Mouse (Mus musculus) layer of hippocampus, adult 9-11 months (tissue): ENCODE measurements at regions not wholly inside any gene's neighbourhood (a gene's known extent, or its start where the extent isn't known, plus 50 kb on each side); places are given as distances from the start of the nearest gene placed in this dataset.

Source experiments
- DNase-seq: peaks from one replicate; pipeline ENCODE4 v3.0.0; 2022

DNA sequence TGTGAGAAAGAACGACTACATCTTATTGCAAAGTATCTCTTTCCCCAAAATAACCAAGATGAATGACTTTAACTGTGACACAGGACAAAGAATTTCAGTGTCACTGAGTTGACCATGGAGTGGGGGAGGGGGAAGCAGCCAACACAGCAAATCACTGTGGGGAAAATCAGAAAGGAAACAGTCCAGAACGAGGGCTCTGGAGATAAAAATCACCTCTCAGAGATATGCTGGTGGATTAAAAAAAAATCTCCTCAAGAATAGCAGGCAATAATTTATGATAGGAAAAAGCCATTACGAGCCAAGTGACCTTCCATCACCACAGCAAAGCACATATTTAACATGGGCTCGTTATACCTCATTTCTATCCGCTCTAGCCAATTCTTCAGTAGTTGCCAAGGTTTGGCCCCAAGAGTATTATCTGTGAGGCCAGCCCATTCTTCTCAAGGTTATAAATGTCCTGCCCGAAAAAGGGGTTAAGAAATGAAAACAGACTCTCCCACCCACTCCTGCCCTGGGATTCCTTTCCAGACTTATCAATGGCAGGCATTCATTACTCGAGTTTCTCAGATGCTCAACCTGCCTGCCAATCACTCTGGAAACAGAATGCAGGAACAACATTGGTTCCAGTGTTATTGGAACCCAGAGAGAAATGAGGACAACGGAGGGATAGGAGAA is 181.6 kb upstream of the Clint1 start:
- DNase-seq = no peak

DNA sequence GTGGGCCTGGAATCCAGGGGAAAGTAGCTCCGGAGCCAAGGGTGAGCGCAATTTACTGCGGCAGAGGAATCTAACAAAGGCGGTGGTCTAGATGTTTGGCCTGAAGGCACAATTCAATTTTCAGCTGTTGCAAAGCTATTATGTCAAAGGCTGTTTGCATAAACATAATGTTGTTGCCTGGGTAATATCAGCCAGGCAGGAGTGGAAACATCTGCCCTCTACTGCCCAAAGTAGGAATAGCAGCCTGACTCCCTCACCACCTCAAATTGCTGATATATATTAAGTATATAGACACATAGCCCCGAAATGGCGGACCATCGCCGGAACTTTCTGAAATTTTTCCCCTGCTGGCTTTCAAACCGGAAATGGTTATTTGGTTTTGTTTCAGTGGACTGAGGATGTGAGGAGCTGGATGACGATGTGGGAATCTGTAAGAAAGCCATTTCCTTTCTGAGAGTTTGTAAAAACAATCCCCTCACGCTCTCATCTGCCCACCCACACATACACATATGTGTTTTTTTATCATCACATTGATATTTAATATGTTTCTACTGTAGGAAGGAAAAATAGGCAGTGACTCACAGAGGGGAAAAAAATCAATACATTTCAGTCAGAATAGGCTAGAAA is 173.1 kb upstream of the Clint1 start:
- DNase-seq = peak; percentile 31

DNA sequence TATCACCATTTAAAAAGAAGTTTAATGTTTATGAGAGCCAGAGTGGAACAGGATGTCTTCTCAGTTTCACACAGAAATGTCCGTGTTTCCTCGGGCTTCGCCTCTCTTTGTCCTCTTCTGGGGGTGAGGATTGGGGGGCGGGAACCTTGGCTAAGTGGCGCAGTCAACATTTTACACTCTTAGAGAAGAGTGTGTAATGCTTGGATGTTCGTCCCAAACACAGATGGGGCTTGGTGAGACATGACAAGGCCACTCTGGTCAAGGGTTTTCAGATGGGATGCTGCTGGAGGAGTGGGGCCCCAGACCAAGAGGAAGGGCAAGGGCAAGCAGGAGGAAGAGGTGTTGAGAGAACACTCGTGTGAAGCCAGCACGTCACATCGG is 172.6 kb upstream of the Clint1 start:
- no peak for DNase-seq

DNA sequence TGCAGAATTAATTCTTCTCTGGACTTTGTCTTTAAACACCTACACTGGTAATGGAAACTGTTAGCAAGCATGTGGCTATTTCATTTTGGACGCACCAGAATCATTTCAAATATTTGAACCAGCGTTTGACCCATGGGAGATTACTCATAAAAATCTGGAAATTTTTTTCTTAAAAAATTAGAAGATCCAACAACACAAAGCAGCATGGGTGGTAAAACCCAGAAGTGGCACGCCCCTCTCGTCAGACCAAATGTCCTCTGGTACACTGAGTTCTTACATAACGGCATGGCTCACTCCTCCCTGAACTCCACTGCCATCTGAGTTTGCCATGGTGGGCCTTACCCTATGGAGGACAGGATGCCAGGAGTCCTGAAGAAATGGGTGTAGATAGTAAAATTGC is 166.3 kb upstream of the Clint1 start:
- DNase-seq = no peak

DNA sequence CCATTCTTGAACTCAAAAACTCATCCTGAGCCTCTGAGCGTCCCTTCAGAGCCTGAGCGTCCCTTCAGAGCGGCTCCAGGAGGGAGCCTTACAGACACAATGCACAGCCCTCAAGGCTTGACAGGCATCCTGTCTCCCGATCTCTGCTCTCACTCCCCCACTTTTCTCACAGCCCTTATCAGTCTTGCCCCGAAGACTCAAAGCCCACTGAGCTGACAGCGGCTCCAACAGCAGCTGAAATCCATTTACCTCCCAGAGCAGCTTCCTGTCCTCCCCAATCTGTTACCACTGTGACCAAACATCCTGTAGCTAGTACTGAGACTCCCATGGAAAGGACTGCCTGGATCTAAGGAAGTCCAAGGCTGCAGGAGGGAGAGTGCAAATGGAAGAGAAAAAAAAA is 158.6 kb upstream of the Clint1 start:
- no peak for DNase-seq

DNA sequence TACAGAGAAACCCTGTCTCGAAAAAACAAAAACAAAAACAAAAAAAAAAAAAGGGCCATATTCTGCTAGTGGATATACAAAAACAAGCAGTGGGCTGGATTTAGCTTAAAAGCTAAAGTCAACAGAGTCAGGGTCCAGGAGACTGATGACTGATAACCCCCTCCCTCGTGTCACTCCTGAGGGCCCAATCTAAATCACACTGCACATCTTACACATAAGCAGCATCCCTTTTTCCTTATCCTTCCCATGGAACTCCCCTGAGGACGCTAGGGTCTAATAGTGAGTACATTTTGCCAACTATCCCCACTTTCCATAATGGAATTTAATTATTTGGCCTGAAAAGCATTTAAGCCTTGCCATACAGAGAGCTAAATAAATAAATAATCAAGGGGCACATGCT is 150.3 kb upstream of the Clint1 start:
- DNase-seq = no peak

DNA sequence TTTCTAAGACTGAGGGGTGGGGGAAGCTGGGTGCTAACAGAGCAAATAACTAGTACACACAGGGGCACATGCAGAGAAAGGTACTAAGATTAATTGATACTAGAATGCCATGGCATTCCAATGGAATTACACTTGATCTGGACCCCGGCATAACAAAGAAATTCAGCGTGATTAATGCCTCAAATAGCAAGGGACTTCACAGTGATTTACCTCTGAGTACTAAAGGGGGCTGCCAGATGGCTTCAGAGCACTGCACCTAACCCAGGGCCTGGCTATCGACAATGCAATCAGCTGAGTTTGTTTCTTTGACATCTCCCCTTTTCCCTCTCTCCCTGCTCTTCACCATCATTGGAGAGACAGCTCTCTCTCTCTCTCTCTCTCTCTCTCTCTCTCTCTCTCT is 148.9 kb upstream of the Clint1 start:
- no peak for DNase-seq

DNA sequence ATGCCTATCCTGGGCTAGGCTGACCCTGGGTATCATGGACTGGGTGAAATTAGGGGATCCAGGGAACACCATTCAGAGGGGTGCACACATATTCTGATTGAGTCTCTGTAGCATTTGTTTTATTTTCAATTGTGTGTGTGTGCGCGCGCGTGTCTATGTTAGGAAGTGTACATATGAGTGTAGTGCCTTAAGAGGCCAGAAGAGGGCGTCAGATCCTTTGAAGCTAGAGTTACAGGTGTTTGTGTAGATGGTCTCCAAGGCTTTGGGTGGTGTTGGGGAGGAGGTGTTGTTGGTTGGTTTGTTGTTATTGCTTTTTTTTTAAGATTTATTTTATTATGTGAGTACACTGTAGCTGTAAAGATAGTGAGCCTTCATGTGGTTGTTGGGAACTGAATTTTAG is 147.4 kb upstream of the Clint1 start:
- no peak for DNase-seq

DNA sequence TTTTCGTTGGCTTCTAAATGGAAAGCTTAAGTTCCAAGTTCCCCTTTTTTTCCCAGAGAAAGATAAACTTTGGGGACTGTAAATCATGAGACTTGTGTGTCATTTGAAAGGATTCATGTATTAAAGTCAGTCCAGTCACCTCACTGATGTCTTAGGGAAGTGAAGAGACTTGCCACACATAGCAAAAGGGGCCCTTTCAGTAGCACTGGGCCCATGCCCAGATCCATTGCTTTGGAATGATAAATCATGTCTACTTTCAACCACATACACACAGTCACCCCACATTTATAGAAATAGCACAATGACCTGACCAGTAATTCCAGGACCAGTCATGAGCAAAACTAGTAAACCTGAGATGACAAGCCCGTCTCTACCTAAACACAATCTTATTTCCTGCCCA is 133.2 kb upstream of the Clint1 start:
- no peak for DNase-seq

DNA sequence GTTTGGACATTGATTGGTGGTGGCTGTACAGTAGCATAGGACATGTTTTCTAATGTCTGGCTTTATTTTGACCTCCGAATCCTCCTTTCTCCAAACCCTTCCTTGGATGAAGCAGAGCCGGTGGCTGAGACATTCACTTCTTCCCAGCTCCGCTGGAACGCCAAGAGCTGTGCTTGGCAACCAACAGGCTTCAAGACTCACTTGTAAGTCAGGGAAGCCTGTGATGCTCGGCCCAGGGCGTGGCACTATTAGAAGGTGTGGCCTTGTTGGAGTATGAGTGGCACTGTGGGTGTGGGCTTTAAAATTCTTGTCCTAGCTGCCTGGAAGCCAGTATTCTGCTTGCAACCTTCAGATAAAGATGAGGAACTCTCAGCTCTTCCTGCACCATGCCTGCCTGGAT is 132.0 kb upstream of the Clint1 start:
- no peak for DNase-seq

DNA sequence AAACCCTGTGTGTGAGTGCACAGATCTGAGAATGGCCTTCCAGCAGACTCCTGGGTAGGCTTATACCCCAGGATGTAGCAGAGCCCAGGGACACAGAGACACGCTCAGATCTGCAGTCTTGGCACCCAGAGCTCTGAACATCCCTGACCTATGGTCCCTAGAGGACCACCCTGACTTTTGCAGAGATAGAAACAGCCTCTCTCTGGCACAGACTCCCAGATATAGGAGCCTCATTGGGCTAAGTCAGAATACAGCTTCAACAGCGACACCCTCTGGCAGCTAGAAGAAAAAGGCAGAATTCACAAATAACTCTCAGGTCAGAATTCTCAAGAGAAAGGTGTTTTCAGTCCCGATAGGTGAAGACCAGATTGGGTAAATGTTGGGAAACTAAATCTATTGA is 115.3 kb upstream of the Clint1 start:
- DNase-seq = no peak

DNA sequence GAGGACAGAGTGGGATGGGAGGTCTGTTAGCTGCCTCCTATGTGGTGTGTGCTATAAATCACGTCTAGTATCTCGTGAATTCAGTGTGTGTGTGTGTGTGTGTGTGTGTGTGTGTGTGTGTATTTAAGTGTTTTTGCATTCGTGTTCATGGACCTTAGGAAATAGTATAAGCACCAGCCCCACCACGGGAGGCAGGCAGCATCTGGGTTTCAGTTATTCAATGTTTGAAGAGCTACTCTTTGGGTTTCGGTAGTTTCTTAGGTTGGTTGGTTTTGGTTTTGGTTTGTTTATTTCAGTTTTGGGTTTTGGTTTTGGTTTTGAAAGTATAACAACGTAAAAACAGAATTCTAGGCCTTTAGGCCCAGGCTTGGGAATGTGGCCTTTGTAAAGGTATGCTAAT is 113.5 kb upstream of the Clint1 start:
- no peak for DNase-seq

DNA sequence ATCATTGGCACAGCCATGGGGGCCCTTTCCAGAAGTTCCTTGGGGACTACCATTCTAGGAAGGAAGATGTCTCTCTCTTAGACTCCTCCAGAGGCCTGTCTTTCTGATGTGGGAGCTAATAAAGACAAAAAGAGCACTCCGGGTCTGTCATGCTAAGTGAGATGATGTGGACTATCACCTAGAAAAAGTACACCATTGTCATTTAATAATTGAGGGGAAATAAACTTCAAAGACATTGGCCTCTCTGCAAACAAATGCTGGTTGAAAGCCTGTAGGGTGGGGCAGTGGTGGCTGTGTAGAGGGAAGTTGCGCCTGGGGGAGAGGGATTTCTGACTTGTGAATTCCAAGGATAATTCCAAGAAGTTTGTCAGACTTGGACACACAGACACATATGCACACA is 105.9 kb upstream of the Clint1 start:
- no peak for DNase-seq

DNA sequence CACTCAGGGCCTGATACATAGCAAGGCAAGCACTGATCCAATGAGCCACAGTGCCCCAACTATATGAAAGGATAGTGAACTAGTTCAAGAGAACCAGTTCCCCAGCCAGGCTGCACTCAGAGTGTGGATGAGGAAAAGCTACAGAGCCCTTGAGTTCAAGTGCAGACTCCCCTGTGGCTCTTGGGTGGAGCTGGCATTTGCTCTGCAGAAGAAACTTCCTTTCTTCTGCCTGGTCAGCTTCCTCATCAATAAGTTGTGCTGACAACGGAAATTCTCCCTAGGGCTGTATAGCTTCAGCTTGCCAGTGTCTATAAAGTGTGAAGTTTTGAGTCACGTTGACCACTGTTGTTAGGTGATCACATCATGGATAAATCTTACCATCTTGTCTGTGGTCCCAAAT is 101.6 kb upstream of the Clint1 start:
- DNase-seq = no peak

DNA sequence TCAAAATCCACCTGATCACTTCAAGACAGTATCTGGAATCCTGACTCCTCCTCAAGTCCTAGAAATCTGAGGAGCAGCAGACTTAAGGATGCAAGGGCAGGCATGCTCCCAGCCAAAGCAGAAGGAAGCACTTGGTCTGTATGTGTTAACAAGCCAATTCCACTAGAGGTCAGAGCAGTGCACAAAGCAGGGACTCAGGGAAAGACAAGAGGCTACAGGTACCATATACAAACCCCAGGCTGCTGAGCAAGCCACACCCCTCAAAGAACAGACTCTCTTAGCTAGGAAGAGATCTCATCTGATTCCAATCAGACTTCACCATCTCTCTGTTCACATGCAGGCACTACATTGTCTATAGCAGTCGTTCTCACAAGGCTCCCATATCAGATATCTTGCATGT is 99.6 kb upstream of the Clint1 start:
- DNase-seq = peak; percentile 10

DNA sequence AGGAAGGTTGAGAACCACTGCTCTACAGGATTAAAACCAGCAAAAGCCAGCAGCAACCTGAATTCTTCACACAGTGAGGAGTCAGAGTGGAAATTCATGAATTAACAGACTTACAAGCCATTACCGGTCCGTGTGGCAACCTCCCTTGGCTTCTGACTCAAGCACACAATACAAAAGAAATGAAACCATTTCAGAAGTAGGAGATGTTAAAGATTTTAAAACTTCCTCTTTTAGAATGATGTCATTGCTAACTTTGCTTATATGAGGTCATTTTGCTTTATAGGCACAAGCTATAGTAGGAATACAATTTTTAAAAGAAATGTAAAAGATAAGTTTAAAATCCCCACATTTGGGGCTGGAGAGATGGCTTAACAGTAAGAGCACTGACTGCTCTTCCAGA is 99.1 kb upstream of the Clint1 start:
- no peak for DNase-seq

DNA sequence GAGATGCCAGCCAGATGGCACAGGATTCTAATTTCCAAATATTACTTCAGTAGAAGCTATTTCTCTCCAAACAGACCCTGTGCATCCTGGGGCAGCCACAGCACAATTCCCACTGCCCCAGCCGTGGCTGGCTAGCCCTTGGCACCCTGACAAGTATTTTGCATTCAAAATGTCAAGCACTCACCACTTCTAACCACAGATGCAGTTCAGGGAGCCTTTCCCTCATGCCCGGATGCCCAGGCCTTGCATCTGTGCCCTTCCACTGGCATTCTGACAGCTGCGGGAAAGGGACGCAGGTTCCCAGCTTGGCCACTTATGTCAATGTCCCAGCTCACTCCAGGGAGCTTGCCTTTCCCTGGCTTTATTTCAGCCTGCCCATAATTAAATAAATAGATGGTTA is 84.8 kb upstream of the Clint1 start:
- DNase-seq = no peak

DNA sequence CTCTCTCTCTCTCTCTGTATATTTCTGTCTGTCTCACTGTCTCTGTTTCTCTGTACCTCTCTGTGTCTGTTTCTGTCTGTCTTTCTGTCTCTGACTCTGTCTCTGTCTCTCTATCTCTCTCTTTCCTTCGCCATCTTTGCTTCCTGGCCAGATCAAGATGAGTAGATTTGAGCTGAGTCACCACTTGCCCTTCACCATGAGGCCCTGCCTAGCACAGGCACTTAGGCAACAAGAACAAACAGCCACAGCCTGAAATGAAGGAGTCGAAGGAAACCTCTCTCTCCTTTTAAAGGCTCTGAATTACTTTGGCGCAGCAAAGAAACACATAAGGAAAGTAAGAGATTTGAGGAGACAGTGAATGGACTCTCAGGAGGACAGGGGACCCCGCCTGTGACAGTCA is 69.4 kb upstream of the Clint1 start:
- no peak for DNase-seq

DNA sequence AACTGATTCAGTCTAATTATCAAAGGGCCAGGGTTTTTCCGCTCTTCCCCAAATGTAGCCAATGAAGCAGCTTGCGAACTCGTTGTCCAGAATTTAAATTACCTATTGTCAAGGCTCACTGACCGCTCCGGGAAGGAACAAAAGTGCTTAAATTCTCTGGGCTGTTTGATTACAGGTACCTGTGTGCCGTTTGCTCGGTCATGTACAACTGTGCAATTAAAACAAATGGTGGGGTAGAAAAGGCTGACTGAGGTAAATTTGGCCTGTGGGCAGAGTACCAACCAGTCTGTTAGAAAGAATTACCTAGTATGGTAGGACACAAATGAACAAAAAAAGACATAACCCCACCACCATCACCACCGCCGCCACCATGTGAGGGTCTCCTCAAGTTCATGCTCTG is 66.0 kb upstream of the Clint1 start:
- DNase-seq = no peak

DNA sequence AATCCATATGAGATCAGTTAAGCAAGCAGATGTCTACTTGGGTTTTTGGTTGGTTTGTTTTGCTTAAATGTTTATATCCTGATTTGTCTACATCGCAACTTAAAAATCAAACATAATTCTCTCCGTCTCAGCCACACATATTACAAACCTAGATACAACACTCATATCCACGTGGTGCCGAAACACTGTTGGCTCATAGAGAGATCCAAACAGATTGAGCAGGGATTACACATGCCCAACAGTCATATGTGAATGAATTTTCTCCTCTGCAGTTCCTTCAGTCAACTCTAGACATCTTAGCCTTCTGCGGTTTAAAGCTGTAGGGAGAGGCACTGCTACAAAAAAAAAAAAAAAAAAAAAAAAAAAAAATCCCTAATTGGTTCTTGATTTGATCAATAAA is 64.4 kb upstream of the Clint1 start:
- DNase-seq = no peak

DNA sequence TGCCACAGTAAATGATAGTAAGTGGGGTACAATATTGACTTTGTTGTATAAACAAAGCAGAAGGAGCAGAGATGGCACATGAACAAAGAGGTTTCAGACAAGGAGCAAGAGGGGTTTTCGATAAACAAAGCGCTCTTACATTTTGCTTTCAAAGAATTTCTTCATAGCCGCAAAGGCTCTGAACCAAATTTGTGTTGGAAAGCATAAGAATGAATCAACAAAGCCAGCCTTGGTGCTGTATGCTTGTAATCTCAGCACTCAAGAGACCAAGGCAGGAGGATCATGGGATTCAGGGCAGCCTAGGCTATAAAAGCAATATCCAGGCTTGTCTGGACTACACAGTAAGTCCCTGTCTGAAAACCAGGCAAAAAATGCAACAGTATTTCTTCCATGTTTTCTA is 62.0 kb upstream of the Clint1 start:
- DNase-seq = peak; percentile 19

DNA sequence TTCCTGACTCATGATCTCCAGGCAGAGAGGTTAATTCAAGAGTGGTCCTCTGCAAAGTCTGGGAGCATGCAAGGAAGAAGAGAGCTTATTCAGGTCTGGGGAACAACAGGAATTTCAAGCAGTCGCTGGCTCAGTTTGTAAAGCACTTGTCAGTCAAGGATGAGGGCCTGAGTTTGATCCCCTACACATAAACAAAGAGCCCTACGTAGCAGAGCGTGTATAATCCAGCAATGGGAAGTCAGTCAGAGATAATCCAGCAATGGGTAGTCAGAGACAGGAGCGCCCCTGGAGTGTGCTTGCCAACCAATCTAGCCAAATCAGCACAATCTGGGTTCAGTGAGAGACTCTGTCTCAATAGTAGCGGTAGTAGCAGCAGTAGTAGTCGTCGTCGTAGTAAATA is 61.3 kb upstream of the Clint1 start:
- no peak for DNase-seq

DNA sequence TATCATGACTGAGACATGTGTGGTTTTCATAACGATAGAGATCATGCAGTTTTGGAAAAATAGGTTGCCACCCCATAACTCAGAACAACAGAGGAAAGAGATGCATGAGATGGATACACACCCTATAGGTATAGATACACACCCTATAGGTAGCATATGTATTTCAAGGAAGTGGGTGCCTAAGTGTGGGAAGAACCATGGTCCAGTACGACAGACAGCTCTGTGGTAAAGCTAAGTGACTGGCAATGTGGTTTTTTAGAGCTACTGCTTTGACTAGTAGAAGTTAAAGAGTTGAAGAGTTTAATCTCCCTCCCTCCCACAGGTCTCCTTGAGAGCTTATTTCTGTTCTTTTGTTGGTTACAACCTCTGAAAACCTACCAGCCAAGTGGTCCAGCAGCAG is 60.2 kb upstream of the Clint1 start:
- no peak for DNase-seq

DNA sequence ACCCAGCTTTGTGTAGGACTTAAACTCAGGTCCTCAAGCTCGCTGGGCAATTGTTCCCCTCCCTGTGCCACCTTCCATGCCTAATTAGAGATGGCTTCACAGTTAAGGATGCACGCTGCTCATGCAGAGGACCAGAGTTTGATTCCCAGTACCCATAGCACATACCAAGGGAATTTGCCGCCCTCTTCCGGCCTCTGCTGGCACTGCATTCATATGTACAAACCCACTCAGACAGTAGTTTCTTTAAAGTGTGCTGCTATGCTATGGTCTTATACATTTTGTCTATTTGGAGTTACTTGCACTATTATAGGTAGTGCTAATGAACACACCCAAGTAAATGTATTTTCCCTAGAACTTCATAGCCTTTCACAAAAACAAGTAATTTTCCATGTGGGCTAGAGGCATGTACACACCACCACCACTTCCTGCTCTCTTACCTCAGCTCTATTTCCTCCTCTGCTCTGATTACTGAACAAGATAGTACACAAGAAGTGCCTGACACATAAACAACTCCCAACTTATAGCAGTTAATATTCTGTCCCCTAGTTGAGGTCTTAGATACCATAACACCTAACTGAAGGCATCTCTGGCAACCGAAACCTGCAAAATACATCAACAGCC is 57.4 kb upstream of the Clint1 start:
- no peak for DNase-seq

DNA sequence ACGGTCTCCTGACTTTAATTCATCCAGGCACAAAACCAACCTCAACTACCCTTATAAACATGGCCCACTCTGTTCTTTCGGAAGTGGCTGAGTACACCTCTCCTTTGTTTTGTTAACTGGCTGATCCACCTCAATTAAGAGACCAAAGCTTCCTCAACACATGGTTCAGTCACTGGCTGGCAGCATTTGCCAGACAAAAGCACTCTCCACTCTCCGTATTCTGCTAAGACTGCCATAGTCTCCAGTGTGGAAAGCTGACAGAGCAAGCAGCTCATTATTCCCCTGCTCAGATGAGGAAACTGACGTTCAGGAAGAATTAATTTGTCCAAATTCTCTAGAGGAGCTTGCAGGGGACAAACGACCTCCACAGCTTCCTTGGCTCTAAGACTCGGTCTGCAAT is 56.5 kb upstream of the Clint1 start:
- DNase-seq = no peak
